Comparison of ENCODE assay signal across 23 mouse cellular contexts in the genomic region with DNA sequence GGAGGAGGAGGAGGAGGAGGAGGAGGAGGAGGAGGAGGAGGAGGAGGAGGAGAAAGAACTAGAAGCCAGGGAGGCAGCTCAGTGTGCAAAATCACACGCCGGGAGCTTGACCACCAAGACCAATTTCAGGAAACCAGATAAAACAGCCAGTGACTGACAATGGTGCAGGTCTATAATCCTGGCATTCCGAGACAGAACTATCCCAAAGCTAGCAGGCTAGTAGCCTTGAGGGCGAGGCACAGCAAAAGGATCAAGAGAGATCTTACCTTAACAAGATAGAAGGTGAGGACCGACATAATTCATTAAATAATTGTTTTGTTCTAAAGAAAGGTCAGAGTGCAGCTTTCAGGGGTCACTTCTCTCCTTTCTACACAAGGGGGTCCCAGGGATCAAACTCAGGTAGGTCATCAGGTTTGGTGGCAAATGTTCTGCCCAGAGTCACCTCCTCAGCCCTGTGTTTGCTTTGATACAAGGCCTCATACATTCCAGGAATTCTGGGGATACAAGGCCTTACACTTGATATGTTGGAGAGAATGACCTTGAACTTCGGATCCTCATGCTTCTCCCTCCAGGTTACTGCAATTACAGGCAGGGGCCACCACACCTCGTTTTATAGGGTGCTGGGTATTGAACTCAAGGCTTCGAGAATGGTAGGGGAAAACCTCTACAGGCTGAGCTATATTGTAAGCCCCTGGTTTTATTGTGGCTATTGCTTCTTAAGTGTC. TPM values are rescaled to one million over a fixed set of nuclear protein-coding genes. Genes with fewer than 3 reads are reported as not detected.
DNase-seq lines count a peak whose midpoint lies in the region; TF ChIP-seq lines count a peak whose summit lies in the region.
"Had no signal": no experiment of that assay in that cellular context is flagged by ENCODE, and none has a peak within 500 bp of the region (broad histone marks: within the 10 kb centered on the region; RNA-seq: fewer than 3 reads in every experiment).

No protein-coding gene starts in this region.

- no peaks in the 10 kb centered on the region for H3K9me3 ChIP-seq in ES-Bruce4 (replicated peaks; ENCODE audit: control insufficient read depth, insufficient read depth, low read length, poor library complexity, severe bottlenecking)
- H3K9me3 ChIP-seq in forebrain, embryonic 10.5 days = no peaks in the 10 kb centered on the region
- H3K9me3 ChIP-seq: embryonic facial prominence, embryonic 13.5 days; embryonic facial prominence, embryonic 15.5 days; forebrain, embryonic 13.5 days; forebrain, embryonic 15.5 days; G1E had no signal

- H3K9ac ChIP-seq in ES-Bruce4 (ENCODE audit: low read depth, poor library complexity, severe bottlenecking) = no peak overlapping the region
- H3K9ac ChIP-seq: embryonic facial prominence, embryonic 13.5 days; embryonic facial prominence, embryonic 15.5 days; forebrain, embryonic 13.5 days; forebrain, embryonic 15.5 days; forebrain, postnatal 0 days had no signal

- WGBS in cerebellum, adult 2 months = 93% methylated on average over 8 of the region's 8 CpGs
- WGBS in forebrain, embryonic 10.5 days = 80% methylated on average over 8 of the region's 8 CpGs

- H3K36me3 ChIP-seq in ES-Bruce4 (ENCODE audit: control insufficient read depth, insufficient read depth, low read length, poor library complexity, severe bottlenecking) = no peaks in the 10 kb centered on the region
- no peaks in the 10 kb centered on the region for H3K36me3 ChIP-seq in forebrain, embryonic 10.5 days (replicated peaks)
- H3K36me3 ChIP-seq: embryonic facial prominence, embryonic 13.5 days; embryonic facial prominence, embryonic 15.5 days; forebrain, embryonic 15.5 days; G1E had no signal

- H3K27me3 ChIP-seq in ES-Bruce4 (ENCODE audit: control insufficient read depth, insufficient read depth, low read length, poor library complexity, severe bottlenecking) = no peaks in the 10 kb centered on the region
- H3K27me3 ChIP-seq in cerebellum, adult 2 months (ENCODE audit: control insufficient read depth, insufficient read depth, low read length) = no peaks in the 10 kb centered on the region
- H3K27me3 ChIP-seq in forebrain, embryonic 10.5 days (ENCODE audit: poor library complexity, severe bottlenecking) = peaks cover 24% of the 10 kb centered on the region
- H3K27me3 ChIP-seq: embryonic facial prominence, embryonic 15.5 days; forebrain, embryonic 15.5 days; Patski had no signal

- no peak for TF ChIP-seq CTCF in ES-Bruce4 (IDR thresholded peaks at IDR 0.05; ENCODE audit: low read depth, low read length)
- no peak for TF ChIP-seq CTCF in cerebellum, adult 2 months (IDR thresholded peaks at IDR 0.05; ENCODE audit: borderline replicate concordance, insufficient read depth, low read depth, low read length)

- no peak overlapping the region for H3K4me3 ChIP-seq in ES-Bruce4 (ENCODE audit: low read depth, low read length)
- no peak overlapping the region for H3K4me3 ChIP-seq in cerebellum, adult 2 months (replicated peaks; ENCODE audit: insufficient read depth, low read depth, low read length)
- no peak overlapping the region for H3K4me3 ChIP-seq in forebrain, embryonic 10.5 days
- H3K4me3 ChIP-seq: embryonic facial prominence, embryonic 13.5 days; embryonic facial prominence, embryonic 15.5 days; erythroblast, embryonic 14.5 days; forebrain, embryonic 13.5 days; forebrain, embryonic 15.5 days had no signal

- DNase-seq in ES-CJ7 (ENCODE audit: low read depth, low spot score) (peak; percentile 64), R1 (ENCODE audit: low read depth, low spot score) (peak; percentile 84)
- no peak for DNase-seq in cerebellum, adult 2 months
- no peak for DNase-seq in forebrain, embryonic 10.5 days (ENCODE audit: extremely low spot score, low spot score)
- DNase-seq in spleen, postnatal 10 days (ENCODE audit: low spot score in 2 of 2) = no peak
- DNase-seq: adrenal gland, adult 8-10 months; adrenal gland, postnatal 14 days; adrenal gland, postnatal 36 days; cerebellum, adult 11-12 months; cerebellum, adult 8-10 months; cerebellum, adult 9-11 months; cerebellum, postnatal 14 days; cerebellum, postnatal 36 days; embryo, embryonic 11 days; forebrain, postnatal 0 days had no signal

- H3K4me1 ChIP-seq in ES-Bruce4 (ENCODE audit: control insufficient read depth, insufficient read depth, low read length) = peaks cover 8% of the 10 kb centered on the region
- H3K4me1 ChIP-seq in cerebellum, adult 2 months (ENCODE audit: control insufficient read depth, insufficient read depth, low read length) = peaks cover 9% of the 10 kb centered on the region; the same call in 1 of the 2 replicates
- H3K4me1 ChIP-seq in forebrain, embryonic 10.5 days = peaks cover 13% of the 10 kb centered on the region

- no peak for TF ChIP-seq POLR2A in ES-Bruce4 (IDR thresholded peaks at IDR 0.05; ENCODE audit: insufficient read depth, low read length)
- no peak for TF ChIP-seq POLR2A in cerebellum, adult 2 months (IDR thresholded peaks at IDR 0.05; ENCODE audit: borderline replicate concordance, insufficient read depth, low read length)

- no peak for TF ChIP-seq EP300 in ES-Bruce4 (IDR thresholded peaks at IDR 0.05; ENCODE audit: insufficient read depth, low read depth, low read length)

- peak overlapping the region; percentile 73 for H3K27ac ChIP-seq in ES-Bruce4 (ENCODE audit: insufficient read depth, low read length)
- H3K27ac ChIP-seq in cerebellum, adult 2 months (ENCODE audit: insufficient read depth, low read length) = no peak overlapping the region
- H3K27ac ChIP-seq in forebrain, embryonic 10.5 days = no peak overlapping the region
- H3K27ac ChIP-seq: embryonic facial prominence, embryonic 13.5 days; embryonic facial prominence, embryonic 15.5 days; forebrain, embryonic 13.5 days; forebrain, embryonic 15.5 days had no signal

RNA-seq across cellular contexts. Expression of a gene that starts 54.2 kb away (rescaled TPM):
- 143 and 150 TPM in 2 replicates for polyA plus RNA-seq in ES-Bruce4 (2011; ENCODE audit: insufficient read depth, insufficient read length, low read depth, missing spikeins)
- 35.9 and 42.3 TPM in 2 replicates for polyA plus RNA-seq in cerebellum, adult 2 months (2012; rRNA removed)
- 65.0 and 71.0 TPM in 2 replicates for polyA plus RNA-seq in forebrain, embryonic 10.5 days (2016; fragmentation: Nextera tagmentation; extraction: Ambion mirVana)

Comparison
In these comparisons a context has a peak if more than half of its experiments do, and no peak if none do; other contexts are left out.
1. DNase-seq: peak in ES-CJ7 (single experiment) and R1 (single experiment); none in cerebellum, adult 2 months (0 of 2), forebrain, embryonic 10.5 days (single experiment) and spleen, postnatal 10 days (0 of 2).